20 mouse cellular contexts compared by ENCODE assay signal in genomic region chr3:123526313-123527067, GRCm38 (mm10).
DNase-seq lines count a peak whose midpoint lies in the region; ATAC-seq and TF ChIP-seq lines count a peak whose summit lies in the region.
"Had no signal": no experiment of that assay in that cellular context is flagged by ENCODE, and none has a peak within 500 bp of the region (broad histone marks: within the 10 kb centered on the region; RNA-seq: fewer than 3 reads in every experiment).

No protein-coding gene starts in this region.

- H3K36me3 ChIP-seq in midbrain, embryonic 10.5 days: no peaks in the 10 kb centered on the region
- no peaks in the 10 kb centered on the region for H3K36me3 ChIP-seq in midbrain, postnatal 0 days (ENCODE audit: insufficient read depth, low read length)
- H3K36me3 ChIP-seq: limb, embryonic 15.5 days had no signal

- no peak overlapping the region for H3K4me2 ChIP-seq in midbrain, postnatal 0 days (ENCODE audit: low read depth, low read length, poor library complexity, severe bottlenecking)
- H3K4me2 ChIP-seq: heart, embryonic 11.5 days; limb, embryonic 15.5 days had no signal

- no peak for ATAC-seq in midbrain, postnatal 0 days (ENCODE audit: low FRiP score)

- WGBS in midbrain, embryonic 10.5 days: 73% methylated on average over 11 of the region's 11 CpGs
- WGBS in midbrain, postnatal 0 days: 40% methylated on average over 11 of the region's 11 CpGs

- no peaks in the 10 kb centered on the region for H3K9me3 ChIP-seq in midbrain, embryonic 10.5 days (replicated peaks)
- no peaks in the 10 kb centered on the region for H3K9me3 ChIP-seq in midbrain, postnatal 0 days (ENCODE audit: low read length)
- H3K9me3 ChIP-seq: limb, embryonic 15.5 days had no signal

- no peak overlapping the region for H3K9ac ChIP-seq in midbrain, postnatal 0 days (replicated peaks; ENCODE audit: low read length, poor library complexity, severe bottlenecking)
- H3K9ac ChIP-seq: limb, embryonic 15.5 days had no signal

- H3K4me1 ChIP-seq in midbrain, embryonic 10.5 days: peaks cover 13% of the 10 kb centered on the region
- H3K4me1 ChIP-seq in midbrain, postnatal 0 days (ENCODE audit: insufficient read depth, low read length): no peaks in the 10 kb centered on the region
- H3K4me1 ChIP-seq: limb, embryonic 15.5 days had no signal

- TF ChIP-seq CTCF in midbrain, postnatal 0 days (IDR thresholded peaks at IDR 0.05): no peak

- no peak overlapping the region for H3K4me3 ChIP-seq in midbrain, embryonic 10.5 days
- H3K4me3 ChIP-seq in midbrain, postnatal 0 days (ENCODE audit: low read depth, low read length): no peak overlapping the region
- H3K4me3 ChIP-seq: limb, embryonic 15.5 days had no signal

- no peak overlapping the region for H3K27ac ChIP-seq in midbrain, embryonic 10.5 days (replicated peaks)
- H3K27ac ChIP-seq in midbrain, postnatal 0 days (ENCODE audit: low read depth, low read length): no peak overlapping the region
- H3K27ac ChIP-seq: limb, embryonic 15.5 days had no signal

- H3K27me3 ChIP-seq in midbrain, embryonic 10.5 days (ENCODE audit: low read depth, poor library complexity, severe bottlenecking): no peaks in the 10 kb centered on the region
- no peaks in the 10 kb centered on the region for H3K27me3 ChIP-seq in midbrain, postnatal 0 days (ENCODE audit: insufficient read depth, low read length)
- H3K27me3 ChIP-seq: CH12.LX; limb, embryonic 15.5 days had no signal

- peak; percentile 9 for DNase-seq in embryo, embryonic 10.5 days (ENCODE audit: low spot score)
- no peak for DNase-seq in embryo, embryonic 11 days
- DNase-seq in midbrain, embryonic 10.5 days (ENCODE audit: low spot score): peak; percentile 19
- no peak for DNase-seq in midbrain, postnatal 0 days (ENCODE audit: low spot score)
- DNase-seq in cerebellum, postnatal 36 days: peak; percentile 44 to 55
- no peak for DNase-seq in layer of hippocampus, postnatal 10 days (ENCODE audit: low spot score in 2 of 2)
- no peak for DNase-seq in adrenal gland, postnatal 14 days
- no peak for DNase-seq in Muller cell, postnatal 12 days (ENCODE audit: inconsistent ontology term)
- DNase-seq: adrenal gland, adult 2 months; gastrocnemius, postnatal 36 days; heart, postnatal 14 days; kidney, adult 2 months; kidney, postnatal 14 days; layer of hippocampus, adult 9-11 months; lung, postnatal 14 days; right cerebral cortex, adult 18-20 months; thymus, postnatal 4 days had no signal

Comparison
In these comparisons a context has a peak if more than half of its experiments do, and no peak if none do; other contexts are left out.
1. DNase-seq: peak in embryo, embryonic 10.5 days (single experiment), midbrain, embryonic 10.5 days (single experiment) and cerebellum, postnatal 36 days (2 of 2); none in embryo, embryonic 11 days (single experiment), midbrain, postnatal 0 days (single experiment), layer of hippocampus, postnatal 10 days (0 of 2), adrenal gland, postnatal 14 days (single experiment) and Muller cell, postnatal 12 days (single experiment).